Mouse (Mus musculus): Measurements from ENCODE around the gene Pi4k2a.
"Not testable (repeated sequence)": the region's sequence is repeated elsewhere in the genome, so short reads cannot be mapped to it uniquely, and the experiment has no call there.

The Pi4k2a gene

DNA sequence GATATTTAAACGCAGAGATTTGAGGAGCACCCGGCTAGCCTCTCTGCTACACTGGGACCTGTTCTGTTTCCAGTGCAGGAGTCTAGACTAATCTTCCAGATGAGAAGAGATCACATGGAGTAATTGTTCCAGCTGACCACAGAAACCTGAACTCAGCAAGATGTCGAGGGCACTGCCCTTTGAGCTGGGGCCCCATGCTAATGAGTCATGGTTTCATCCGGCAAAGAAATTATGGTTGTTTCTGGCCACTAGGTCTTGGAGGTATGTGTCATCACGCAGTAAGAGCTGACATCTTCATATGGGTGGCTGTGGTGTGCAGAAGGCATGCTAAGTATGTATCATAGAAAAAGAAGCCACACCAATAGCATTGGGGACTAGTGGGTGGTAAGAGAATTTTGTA is 10.3 kb upstream of the Pi4k2a start:
- DNase-seq (ENCODE audit: low read depth, low spot score), result no peak

GRCm38 (mm10) chr19:42080469-42080868 is 9.8 kb upstream of the Pi4k2a start:
- DNase-seq (ENCODE audit: low read depth, low spot score), result no peak

GRCm38 (mm10) chr19:42081613-42082012 is 8.7 kb upstream of the Pi4k2a start:
- DNase-seq (ENCODE audit: low read depth, low spot score), result not testable (repeated sequence)

DNA sequence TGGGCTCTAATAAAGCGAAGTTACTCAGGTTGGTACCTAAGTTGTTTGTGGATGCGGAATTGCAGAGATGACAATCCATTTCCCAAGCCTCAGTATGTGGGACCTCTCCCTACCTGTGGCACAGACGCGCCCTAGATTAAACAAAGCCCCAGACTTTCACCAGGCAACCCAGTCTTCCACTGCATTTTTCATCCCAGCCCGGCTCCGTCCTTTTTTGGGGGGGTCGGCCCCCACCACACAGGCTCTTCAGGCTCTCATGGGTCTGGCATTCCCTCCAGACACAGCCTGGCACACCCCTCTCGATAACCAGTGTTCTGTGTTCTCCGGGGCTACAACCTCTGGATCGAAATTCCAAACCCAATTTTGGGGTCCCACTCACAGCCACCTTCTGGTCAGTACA is 4.6 kb upstream of the Pi4k2a start:
- no peak for DNase-seq (ENCODE audit: low read depth, low spot score)

DNA sequence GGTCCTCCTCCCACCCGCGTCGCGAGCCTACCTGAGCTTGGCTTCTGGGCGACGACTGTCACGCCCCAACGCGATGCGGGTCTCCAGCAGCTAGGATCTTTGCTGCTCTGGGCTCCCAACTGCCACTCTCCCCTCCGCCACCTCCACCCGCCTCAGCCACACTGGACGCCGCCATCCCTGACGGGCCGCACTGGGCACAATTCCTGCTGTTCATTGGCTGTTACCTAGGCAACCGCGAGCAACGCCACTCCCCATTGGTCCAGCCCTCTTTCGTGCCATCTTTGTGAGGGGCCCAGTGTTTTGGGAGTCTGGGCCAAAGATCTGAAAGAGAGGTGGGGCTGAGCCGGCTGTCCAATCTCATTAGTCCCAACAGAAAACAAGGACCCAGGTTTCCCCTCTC is 4.1 kb upstream of the Pi4k2a start, which contains the start of gene Morn4:
Morn4 (minus strand) TSS at position 192 of the 400 bp plus-strand sequence.
- DNase-seq (ENCODE audit: low read depth, low spot score), result peak; percentile 51

- DNase-seq (ENCODE audit: low read depth, low spot score), result peak; percentile 86
Observed at GRCm38 (mm10) chr19:42089103-42089747, 1.0 kb upstream of the Pi4k2a start.

GRCm38 (mm10) chr19:42090637-42091141 is 419 bp downstream of the Pi4k2a start:
- peak; percentile 73 for DNase-seq (ENCODE audit: low read depth, low spot score)

DNA sequence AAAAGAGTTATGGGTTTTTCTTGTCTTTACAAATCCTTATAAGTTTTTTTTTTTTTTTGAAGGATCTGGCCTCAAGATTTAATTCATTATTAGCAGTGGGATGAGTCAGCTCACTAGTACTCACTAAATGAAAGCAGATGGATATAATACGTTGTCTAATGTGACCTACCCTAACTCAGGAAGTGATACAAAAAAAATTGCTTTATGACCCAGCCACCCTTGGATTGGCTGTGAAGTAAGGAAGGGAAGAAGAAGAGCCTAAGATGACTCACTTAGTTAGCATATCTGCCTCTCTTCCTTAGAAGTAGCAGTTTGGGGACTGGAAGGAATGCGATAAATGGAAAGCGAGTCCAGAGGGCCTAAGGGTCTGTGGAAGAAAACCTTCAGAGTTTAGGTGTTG is 9.1 kb downstream of the Pi4k2a start:
- no peak for DNase-seq (ENCODE audit: low read depth, low spot score)

DNA sequence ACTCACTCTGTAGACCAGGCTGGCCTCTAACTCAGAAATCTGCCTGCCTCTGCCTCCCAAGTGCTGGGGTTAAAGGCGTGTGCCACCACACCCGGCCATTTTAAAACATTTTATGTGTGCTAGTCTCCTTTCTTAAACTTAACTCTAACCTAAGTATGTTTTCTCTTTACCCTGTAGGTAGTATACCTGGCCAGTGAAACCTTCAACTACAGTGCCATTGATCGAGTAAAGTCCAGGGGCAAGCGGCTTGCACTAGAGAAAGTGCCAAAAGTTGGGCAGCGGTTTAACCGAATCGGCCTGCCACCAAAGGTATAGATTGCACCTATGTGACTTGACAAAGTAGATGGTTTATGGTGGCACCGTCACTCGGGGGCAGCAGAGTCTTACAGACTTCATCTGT is 14.4 kb downstream of the Pi4k2a start:
- no peak for DNase-seq (ENCODE audit: low read depth, low spot score)

- no peak for DNase-seq (ENCODE audit: low read depth, low spot score)
Observed at GRCm38 (mm10) chr19:42115783-42116335, 25.6 kb downstream of the Pi4k2a start.

- no peak for DNase-seq (ENCODE audit: low read depth, low spot score)
Observed at GRCm38 (mm10) chr19:42118142-42118541, 27.9 kb downstream of the Pi4k2a start.

GRCm38 (mm10) chr19:42118596-42118995 is 28.3 kb downstream of the Pi4k2a start:
- DNase-seq (ENCODE audit: low read depth, low spot score), result no peak

GRCm38 (mm10) chr19:42120451-42120850 is 30.2 kb downstream of the Pi4k2a start:
- no peak for DNase-seq (ENCODE audit: low read depth, low spot score)

- no peak for DNase-seq (ENCODE audit: low read depth, low spot score)
Observed at GRCm38 (mm10) chr19:42124684-42125083, 34.4 kb downstream of the Pi4k2a start.

GRCm38 (mm10) chr19:42125501-42126218 is 35.4 kb downstream of the Pi4k2a start:
- DNase-seq (ENCODE audit: low read depth, low spot score), result no peak

DNA sequence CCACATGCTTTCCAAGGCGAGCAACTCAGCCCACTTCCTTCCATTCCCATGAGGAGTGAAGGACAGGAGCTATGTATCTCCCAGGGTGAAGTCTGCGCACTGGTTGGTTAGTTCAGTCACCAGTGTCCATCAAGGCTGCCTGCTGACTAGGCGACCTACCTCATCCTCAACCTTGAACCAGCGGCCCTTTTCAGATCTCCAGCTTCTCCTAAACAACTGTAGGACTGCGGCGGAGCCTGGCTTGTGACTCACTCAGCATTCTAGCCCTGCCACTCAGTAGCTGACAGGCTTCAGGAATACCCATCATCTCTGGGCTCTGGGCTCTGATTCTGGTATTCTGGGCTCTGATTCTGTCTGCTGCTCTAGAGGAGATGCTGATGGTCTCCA is 35.9 kb downstream of the Pi4k2a start:
- no peak for DNase-seq (ENCODE audit: low read depth, low spot score)

DNA sequence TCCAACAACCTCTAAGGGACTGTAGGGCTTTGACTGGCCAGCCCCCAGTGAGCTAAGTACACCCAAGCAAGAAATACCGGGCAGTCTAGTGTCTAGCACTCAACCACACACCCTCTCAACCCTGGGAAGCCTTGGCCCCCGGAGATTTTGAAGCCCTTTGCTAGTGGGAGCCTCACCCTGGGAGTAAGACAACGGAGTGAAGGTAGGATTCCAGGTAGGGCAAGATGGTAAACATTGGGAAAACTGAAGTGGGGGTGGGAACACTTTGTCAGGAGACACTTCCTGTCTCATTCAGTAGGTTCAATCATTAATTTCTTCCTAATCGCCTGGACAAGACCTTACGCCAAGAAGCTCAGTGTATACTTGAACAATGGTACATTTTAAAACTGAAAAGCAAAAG is 36.8 kb downstream of the Pi4k2a start:
- no peak for DNase-seq (ENCODE audit: low read depth, low spot score)

DNA sequence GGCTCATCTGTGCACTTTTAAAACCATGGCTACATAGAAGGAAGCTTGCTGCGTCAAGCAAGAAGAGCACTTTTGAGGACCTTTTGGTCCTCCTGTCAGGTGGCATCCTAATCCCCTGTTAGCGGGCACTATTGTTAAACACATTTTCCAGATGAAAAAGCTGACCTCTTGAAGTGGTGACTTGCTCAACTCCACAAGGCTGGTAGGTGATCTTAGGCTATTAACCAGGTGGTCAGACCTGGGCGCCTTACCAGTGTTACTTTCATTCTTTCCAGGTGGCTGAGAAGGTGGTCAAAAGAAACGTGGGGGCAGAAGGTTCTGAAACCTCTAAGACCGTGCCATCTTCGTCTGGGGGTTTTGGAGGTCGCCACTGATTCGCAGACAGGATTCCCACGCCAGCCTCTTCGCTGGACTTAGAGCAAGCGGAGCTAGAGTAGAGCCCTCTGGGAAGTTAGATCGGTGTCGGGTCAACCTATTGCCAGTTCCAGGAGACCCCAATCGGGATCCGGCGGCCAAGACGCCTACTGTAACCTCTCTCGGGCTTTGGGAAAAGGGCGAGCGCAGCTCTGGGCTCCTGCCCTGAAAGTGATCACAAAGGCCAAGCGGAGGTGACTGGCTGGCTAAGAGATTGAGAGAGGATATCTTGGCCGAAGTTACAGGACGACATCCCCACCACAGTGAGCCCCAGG is 37.9 kb downstream of the Pi4k2a start:
- DNase-seq (ENCODE audit: low read depth, low spot score), result peak; percentile 20

GRCm38 (mm10) chr19:42128787-42129508 is 38.7 kb downstream of the Pi4k2a start, which contains the start of gene Avpi1:
Gene Avpi1 (minus strand): TSS chr19:42129059.
- DNase-seq (ENCODE audit: low read depth, low spot score), result peak; percentile 95

GRCm38 (mm10) chr19:42129509-42130293 is 39.4 kb downstream of the Pi4k2a start:
- no peak for DNase-seq (ENCODE audit: low read depth, low spot score)

GRCm38 (mm10) chr19:42130294-42130606 is 40.0 kb downstream of the Pi4k2a start:
- DNase-seq (ENCODE audit: low read depth, low spot score), result no peak
